Mouse (Mus musculus) cerebellum, postnatal 14 days (tissue): ENCODE results near the gene Ldb1.

Source experiments
- DNase-seq, 2 experiments: peaks; one replicate each; pipeline ENCODE4 v3.0.0; 2021; ENCODE audit warnings: mixed read lengths in 2 of 2

Ldb1 gene

GRCm38 (mm10) chr19:46044271-46044992 is 582 bp downstream of the Ldb1 start, which contains the start of gene Pprc1:
Pprc1 (plus strand) TSS chr19:46044886.
- peak; percentile 44 to 54 for DNase-seq

DNA sequence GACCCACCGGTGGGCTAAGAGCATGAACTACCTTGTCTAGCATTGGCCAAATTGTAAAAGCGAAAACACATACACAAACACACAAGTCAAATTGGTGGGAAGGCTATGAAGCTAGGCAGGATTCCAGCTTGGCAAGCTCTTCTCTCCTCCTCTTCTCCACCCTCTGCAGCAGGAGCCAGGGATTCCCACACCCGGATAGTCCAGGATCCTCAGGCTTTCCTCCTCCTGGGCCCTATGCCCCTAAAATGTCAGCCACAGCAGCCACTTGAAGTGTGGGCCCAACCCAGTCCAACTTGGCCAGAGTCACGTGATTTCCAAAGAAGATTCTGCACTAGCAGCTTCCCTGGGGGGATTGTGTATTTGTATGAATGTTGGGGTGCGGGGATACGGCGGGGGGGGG is 1.6 kb downstream of the Ldb1 start:
- DNase-seq = peak; percentile 50 to 56

DNA sequence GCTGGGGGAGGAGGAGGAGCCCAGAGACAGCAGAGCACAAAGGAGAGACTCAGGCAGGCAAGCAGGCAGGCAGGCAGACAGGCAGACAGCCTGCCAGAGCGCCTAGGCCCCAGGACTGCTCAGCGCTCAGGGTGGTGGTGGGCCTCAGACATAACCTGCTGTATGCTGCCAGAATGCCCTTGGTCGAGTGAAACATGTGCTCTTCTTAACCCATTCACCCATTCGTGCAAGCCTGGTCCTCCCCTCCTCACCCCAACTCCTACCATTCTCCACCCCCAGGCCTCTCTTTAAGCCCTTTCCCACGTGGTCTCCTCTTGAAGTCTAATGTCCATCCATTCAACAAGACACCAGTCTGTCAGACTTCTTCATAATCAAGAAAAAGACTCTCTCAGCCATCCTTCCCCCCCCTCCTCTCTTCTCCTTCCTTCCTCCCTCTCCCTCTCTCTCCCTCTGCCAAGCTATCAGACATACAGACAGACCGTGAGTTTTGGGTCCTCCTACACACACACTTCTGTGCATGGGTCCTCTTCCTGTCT is 2.5 kb downstream of the Ldb1 start:
- DNase-seq = peak; percentile 45 to 48

DNA sequence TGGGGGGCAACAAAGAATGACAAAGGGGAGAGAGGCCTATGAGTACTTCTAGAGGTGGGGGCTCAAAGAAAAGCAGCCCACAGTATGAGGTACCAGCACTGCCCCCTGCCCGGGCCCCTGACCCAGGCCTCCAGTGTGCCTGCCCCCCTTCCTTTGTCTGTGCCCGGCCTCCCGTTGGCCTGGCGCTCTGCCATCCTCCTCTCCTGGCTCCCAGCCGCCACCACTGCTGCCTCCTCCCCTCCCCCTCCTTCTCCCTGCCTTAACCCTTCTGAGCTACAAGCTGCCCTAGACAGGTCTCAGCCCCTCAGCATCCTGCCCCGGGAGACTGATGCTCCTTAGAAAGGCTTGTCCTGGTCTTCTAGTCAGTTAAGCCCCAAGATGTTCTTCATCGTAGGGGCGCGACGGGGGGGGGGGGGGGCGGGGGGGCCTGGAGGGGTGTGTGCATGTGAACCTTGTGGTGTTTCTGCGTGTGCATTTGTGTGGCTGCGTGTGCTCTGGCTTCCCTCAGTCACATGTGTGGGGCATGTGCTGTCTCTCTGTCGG is 3.0 kb downstream of the Ldb1 start:
- peak; percentile 86 to 93 for DNase-seq

GRCm38 (mm10) chr19:46041299-46041932 is 3.6 kb downstream of the Ldb1 start:
- DNase-seq = peak in 1 of 2 experiments; percentile 34

- no peak for DNase-seq
These were observed 4.7 kb downstream of the Ldb1 start for GRCm38 (mm10) chr19:46040149-46040902.

GRCm38 (mm10) chr19:46039478-46039877 is 5.5 kb downstream of the Ldb1 start:
- DNase-seq = peak; percentile 89 to 90

DNA sequence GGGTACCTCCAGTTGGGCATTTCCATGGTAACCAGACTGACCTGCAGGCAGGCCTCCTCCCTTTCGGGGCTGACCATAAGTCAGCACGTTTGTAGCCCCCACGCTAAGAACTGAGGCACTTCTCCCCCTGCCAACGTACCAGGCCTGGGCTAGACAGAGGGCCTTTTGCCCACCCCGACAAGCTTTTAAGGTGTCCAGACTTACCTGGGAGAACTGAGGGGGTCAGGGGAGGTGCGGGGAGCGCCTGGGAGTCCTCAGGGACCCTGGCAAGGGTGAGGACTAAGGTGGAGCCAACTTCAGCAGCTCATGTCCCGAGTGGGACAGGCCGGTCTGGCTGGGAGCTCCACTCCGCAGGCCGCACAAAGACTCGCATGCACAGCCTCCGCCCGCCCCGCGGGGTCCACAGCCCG is 6.2 kb downstream of the Ldb1 start:
- DNase-seq = peak in 1 of 2 experiments; percentile 60

- no peak for DNase-seq
These were observed 6.8 kb downstream of the Ldb1 start for GRCm38 (mm10) chr19:46037925-46038850.

DNA sequence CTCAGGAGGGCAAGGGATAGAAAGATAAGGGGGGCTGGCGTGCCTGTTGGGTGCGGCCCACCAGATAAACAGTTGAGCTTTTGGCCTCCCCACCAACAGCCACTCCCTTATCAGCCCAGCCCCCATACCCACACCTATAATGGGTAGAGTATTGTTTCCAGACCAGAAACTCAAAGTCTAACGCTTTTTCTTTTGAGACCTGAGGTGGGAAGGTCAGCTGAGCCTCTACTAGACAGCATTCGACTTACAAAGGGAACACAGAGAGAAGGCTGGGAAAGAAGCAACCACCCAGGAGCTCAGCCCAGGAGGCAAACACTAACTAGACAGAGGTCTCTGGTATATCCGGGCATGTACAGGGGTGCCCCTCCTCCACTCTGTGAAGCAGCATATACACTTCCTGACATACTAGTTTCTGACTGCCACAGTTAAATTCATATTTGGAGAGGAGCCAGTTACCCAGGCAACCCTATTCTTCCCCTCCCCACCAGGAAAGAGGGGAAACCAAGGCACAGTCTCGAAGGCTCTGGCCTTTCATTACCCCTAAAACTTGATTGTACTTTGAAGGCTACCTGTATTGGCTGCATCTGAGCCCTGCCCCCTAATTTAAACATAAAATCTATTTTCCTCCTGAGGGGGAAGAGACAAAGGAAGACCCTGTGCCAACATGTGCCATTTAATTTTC is 7.6 kb downstream of the Ldb1 start:
- no peak for DNase-seq

GRCm38 (mm10) chr19:46036477-46037242 is 8.4 kb downstream of the Ldb1 start:
- DNase-seq = peak in 1 of 2 experiments; percentile 58

- DNase-seq = peak in 1 of 2 experiments; percentile 42
These were observed 9.0 kb downstream of the Ldb1 start for GRCm38 (mm10) chr19:46035971-46036370.

- no peak for DNase-seq
These were observed 11.1 kb downstream of the Ldb1 start for GRCm38 (mm10) chr19:46033911-46034310.

DNA sequence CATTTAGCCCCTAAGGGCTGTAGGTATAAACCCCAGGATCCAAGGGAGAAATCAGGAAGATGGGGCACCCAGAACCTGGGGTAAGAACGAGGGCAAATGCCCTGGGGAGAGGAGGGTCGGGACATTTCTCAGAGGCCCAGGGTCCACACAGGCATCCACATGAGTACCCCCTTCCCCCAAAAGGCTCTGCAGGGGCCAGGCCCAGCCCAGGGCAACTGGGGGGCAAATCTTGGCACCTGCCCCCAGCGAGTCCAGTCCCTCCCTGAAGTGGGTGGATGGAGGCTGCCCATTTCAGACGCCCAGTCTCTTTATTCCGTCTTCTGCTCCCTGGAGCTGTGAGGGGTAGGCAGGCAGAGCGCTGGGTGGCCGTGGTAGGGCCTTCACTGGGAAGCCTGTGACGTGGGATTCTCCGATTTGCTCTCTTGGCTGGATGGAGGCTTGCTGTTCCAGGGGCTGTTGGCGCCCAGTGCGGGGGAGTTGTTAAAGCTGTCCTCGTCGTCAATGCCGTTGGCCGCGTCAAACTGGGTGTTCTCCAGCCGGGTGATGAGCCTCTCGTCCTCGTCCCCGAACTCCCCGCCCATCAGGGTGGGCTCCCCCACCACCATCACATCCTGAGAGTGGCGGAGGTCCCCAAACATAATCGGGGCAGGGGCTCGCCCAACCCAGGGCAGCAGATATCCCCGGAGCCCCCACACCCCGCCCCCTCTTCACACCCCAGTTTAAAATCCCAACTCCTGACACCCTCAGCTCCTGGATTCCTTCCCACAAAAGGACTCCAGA is 12.1 kb downstream of the Ldb1 start:
- DNase-seq = no peak

DNA sequence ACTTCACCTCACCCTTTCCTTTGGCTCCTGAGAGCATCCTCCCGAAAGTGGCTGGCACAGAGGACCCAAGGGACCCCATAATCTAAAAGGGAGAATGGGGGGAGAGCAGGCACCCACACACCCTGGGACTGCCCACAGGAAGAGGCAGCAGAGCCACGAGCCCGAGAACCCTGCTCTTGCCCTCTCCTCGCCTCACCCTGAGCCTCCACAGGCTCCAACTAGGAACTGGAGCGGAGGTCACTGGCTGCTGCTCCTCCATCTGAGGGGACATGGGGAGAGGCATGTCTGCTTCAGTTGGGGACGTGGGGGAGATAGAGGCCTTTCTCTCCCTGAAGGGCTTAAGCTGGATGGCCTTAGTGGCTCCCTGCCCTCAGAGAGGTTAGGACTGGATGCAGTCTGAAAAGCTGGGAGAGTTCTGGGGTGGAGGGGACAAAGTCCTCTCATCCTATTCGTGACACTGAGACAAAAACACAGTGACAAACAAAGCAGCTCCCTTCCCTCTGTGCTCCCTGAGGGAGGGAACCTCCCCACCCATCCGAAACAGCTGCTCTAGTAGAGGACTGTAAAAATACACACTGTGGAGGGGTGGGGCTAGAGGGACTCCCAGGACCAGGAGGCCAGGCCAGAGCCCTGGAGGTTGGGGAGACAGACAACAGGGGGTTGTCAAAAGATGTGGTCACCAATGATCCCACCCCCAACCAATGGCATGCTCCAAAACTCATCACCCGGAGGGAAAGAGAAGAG is 13.2 kb downstream of the Ldb1 start:
- no peak for DNase-seq

GRCm38 (mm10) chr19:46030196-46030983 is 14.6 kb downstream of the Ldb1 start:
- DNase-seq = no peak

GRCm38 (mm10) chr19:46029652-46030051 is 15.4 kb downstream of the Ldb1 start:
- DNase-seq = no peak

DNA sequence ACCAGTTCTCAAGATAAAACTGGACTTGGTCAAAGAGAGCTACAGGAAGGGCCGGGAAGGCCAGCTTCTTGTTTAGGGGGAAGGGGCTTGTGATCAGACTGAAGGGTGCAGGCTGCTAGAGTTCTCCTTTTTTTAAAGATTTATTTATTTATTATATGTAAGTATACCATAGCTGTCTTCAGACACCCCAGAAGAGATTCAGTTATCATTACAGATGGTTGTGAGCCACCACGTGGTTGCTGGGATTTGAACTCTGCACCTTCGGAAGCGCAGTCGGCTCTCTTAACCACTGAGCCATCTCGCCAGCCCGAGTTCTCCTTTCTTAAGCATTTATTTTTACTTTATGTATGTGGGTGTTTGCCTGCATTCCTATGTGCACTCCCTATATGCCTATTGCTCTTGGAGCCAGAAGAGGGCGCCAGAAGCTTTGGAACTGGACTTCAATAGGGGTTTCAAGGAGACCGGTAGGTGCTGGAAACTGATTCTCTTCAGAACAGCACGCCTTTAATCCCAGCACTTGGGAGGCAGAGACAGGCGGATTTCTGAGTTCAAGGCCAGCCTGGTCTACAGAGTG is 16.2 kb downstream of the Ldb1 start:
- no peak for DNase-seq
